Mouse (Mus musculus): ENCODE data around the gene Ralgds. TPM values are rescaled to one million over a fixed set of nuclear protein-coding genes. Genes with fewer than 3 reads are reported as not detected.

Ralgds gene
- polyA plus RNA-seq, 1 experiment from 2014 or later, result 86.3 TPM

- Histone ChIP-seq H3K9me3 (no peaks in the 10 kb centered on the region), H3K9ac (peak overlapping the region; percentile 76), H3K27ac (replicated peaks) (peak overlapping the region; percentile 94), H3K4me2 (peak overlapping the region; percentile 76), H3K27me3 (0 out of 2 replicates have a peak, but pooled peaks cover 2% of the 10 kb centered on the region), H3K4me1 (replicated peaks) (peaks cover 29% of the 10 kb centered on the region), H3K36me3 (peaks cover 28% of the 10 kb centered on the region), H3K4me3 (peak overlapping the region; percentile 75)
- WGBS, result 0% methylated on average over 56 of the region's 56 CpGs
- ATAC-seq (ENCODE audit: low read depth), result peak; percentile 93
Observed at GRCm38 (mm10) chr2:28582647-28583353, 69.9 kb downstream of the Ralgds start.

- Histone ChIP-seq H3K4me2 (peak within 1 kb of the TSS; percentile 76), H3K9me3 (no peaks in the 10 kb centered on the region), H3K4me1 (replicated peaks) (peaks cover 29% of the 10 kb centered on the region), H3K27me3 (0 out of 2 replicates have a peak, but pooled peaks cover 2% of the 10 kb centered on the region), H3K27ac (replicated peaks) (peak within 1 kb of the TSS; percentile 94), H3K36me3 (peaks cover 20% of the 10 kb centered on the region), H3K4me3 (peak within 1 kb of the TSS; percentile 75), H3K9ac (peak within 1 kb of the TSS; percentile 76)
- ATAC-seq (ENCODE audit: low read depth), result no peak
- WGBS, result 77% methylated on average over 9 of the region's 9 CpGs
Observed at GRCm38 (mm10) chr2:28583651-28584050, 70.7 kb downstream of the Ralgds start, which contains the start of gene Gtf3c5. TSS of gene Gtf3c5 (minus strand) at chr2:28583751.

GRCm38 (mm10) chr2:28585043-28585571 is 72.2 kb downstream of the Ralgds start:
- Histone ChIP-seq H3K9me3 (no peaks in the 10 kb centered on the region), H3K4me3 (no peak overlapping the region), H3K4me2 (no peak overlapping the region), H3K27me3 (0 out of 2 replicates have a peak, but pooled peaks cover 2% of the 10 kb centered on the region), H3K4me1 (replicated peaks) (peaks cover 29% of the 10 kb centered on the region), H3K36me3 (peaks cover 5% of the 10 kb centered on the region; the same call in 1 of the 2 replicates), H3K9ac (no peak overlapping the region), H3K27ac (replicated peaks) (no peak overlapping the region)
- no peak for ATAC-seq (ENCODE audit: low read depth)
- 20% methylated on average over 6 of the region's 6 CpGs for WGBS

- H3K9ac ChIP-seq, result no peak overlapping the region
- H3K36me3 ChIP-seq, result peaks cover 2% of the 10 kb centered on the region; the same call in 1 of the 2 replicates
- no peaks in the 10 kb centered on the region for H3K9me3 ChIP-seq
- WGBS, result 50% methylated on average over 2 of the region's 2 CpGs
- 0 out of 2 replicates have a peak, but pooled peaks cover 2% of the 10 kb centered on the region for H3K27me3 ChIP-seq
- peaks cover 24% of the 10 kb centered on the region for H3K4me1 ChIP-seq (replicated peaks)
- no peak for ATAC-seq (ENCODE audit: low read depth)
- H3K27ac ChIP-seq (replicated peaks), result no peak overlapping the region
- H3K4me2 ChIP-seq, result no peak overlapping the region
- no peak overlapping the region for H3K4me3 ChIP-seq
Observed at GRCm38 (mm10) chr2:28585730-28586129, 72.8 kb downstream of the Ralgds start.

- peaks cover 4% of the 10 kb centered on the region; the same call in 1 of the 2 replicates for H3K27me3 ChIP-seq
- H3K4me1 ChIP-seq (replicated peaks), result peaks cover 4% of the 10 kb centered on the region
- no peak overlapping the region for H3K4me3 ChIP-seq
- no peaks in the 10 kb centered on the region for H3K9me3 ChIP-seq
- no peak overlapping the region for H3K4me2 ChIP-seq
- no peak overlapping the region for H3K27ac ChIP-seq (replicated peaks)
- WGBS, result 50% methylated on average over 1 of the region's 1 CpGs
- no peak for ATAC-seq (ENCODE audit: low read depth)
- H3K9ac ChIP-seq, result no peak overlapping the region
- H3K36me3 ChIP-seq, result no peaks in the 10 kb centered on the region
Observed at GRCm38 (mm10) chr2:28588574-28588973, 75.6 kb downstream of the Ralgds start.

- H3K27ac ChIP-seq (replicated peaks), result no peak overlapping the region
- peaks cover 6% of the 10 kb centered on the region; the same call in 1 of the 2 replicates for H3K27me3 ChIP-seq
- no peak overlapping the region for H3K4me3 ChIP-seq
- H3K36me3 ChIP-seq, result no peaks in the 10 kb centered on the region
- no peak overlapping the region for H3K9ac ChIP-seq
- H3K4me2 ChIP-seq, result no peak overlapping the region
- 62% methylated on average over 2 of the region's 2 CpGs for WGBS
- ATAC-seq (ENCODE audit: low read depth), result no peak
- H3K4me1 ChIP-seq (replicated peaks), result no peaks in the 10 kb centered on the region
- no peaks in the 10 kb centered on the region for H3K9me3 ChIP-seq
Observed at GRCm38 (mm10) chr2:28591479-28591878, 78.6 kb downstream of the Ralgds start.

GRCm38 (mm10) chr2:28592809-28593208 is 79.9 kb downstream of the Ralgds start:
- no peak overlapping the region for H3K4me2 ChIP-seq
- no peaks in the 10 kb centered on the region for H3K36me3 ChIP-seq
- peaks cover 1% of the 10 kb centered on the region for H3K4me1 ChIP-seq (replicated peaks)
- H3K27ac ChIP-seq (replicated peaks), result no peak overlapping the region
- H3K9ac ChIP-seq, result no peak overlapping the region
- peaks cover 5% of the 10 kb centered on the region; the same call in 1 of the 2 replicates for H3K27me3 ChIP-seq
- H3K4me3 ChIP-seq, result no peak overlapping the region
- no peaks in the 10 kb centered on the region for H3K9me3 ChIP-seq
- 8% methylated on average over 15 of the region's 15 CpGs for WGBS
- no peak for ATAC-seq (ENCODE audit: low read depth)

GRCm38 (mm10) chr2:28596021-28596420 is 83.1 kb downstream of the Ralgds start:
- ATAC-seq (ENCODE audit: low read depth), result no peak
- no peaks in the 10 kb centered on the region for H3K9me3 ChIP-seq
- H3K36me3 ChIP-seq, result no peaks in the 10 kb centered on the region
- H3K27me3 ChIP-seq, result peaks cover 5% of the 10 kb centered on the region; the same call in 1 of the 2 replicates
- H3K27ac ChIP-seq (replicated peaks), result no peak overlapping the region
- H3K4me1 ChIP-seq (replicated peaks), result peaks cover 11% of the 10 kb centered on the region
- 85% methylated on average over 7 of the region's 7 CpGs for WGBS
- H3K4me2 ChIP-seq, result no peak overlapping the region
- no peak overlapping the region for H3K4me3 ChIP-seq
- no peak overlapping the region for H3K9ac ChIP-seq

- no peak overlapping the region for H3K4me3 ChIP-seq
- H3K27ac ChIP-seq (replicated peaks), result no peak overlapping the region
- ATAC-seq (ENCODE audit: low read depth), result no peak
- H3K36me3 ChIP-seq, result no peaks in the 10 kb centered on the region
- no peaks in the 10 kb centered on the region for H3K9me3 ChIP-seq
- H3K4me1 ChIP-seq (replicated peaks), result peaks cover 11% of the 10 kb centered on the region
- H3K9ac ChIP-seq, result no peak overlapping the region
- 91% methylated on average over 7 of the region's 7 CpGs for WGBS
- peaks cover 5% of the 10 kb centered on the region; the same call in 1 of the 2 replicates for H3K27me3 ChIP-seq
- no peak overlapping the region for H3K4me2 ChIP-seq
Observed at GRCm38 (mm10) chr2:28596998-28597397, 84.1 kb downstream of the Ralgds start.

- Histone ChIP-seq H3K9ac (no peak overlapping the region), H3K27ac (replicated peaks) (no peak overlapping the region), H3K4me3 (no peak overlapping the region), H3K36me3 (no peaks in the 10 kb centered on the region), H3K4me2 (no peak overlapping the region), H3K9me3 (no peaks in the 10 kb centered on the region), H3K27me3 (peaks cover 5% of the 10 kb centered on the region; the same call in 1 of the 2 replicates), H3K4me1 (replicated peaks) (peaks cover 11% of the 10 kb centered on the region)
- 76% methylated on average over 7 of the region's 7 CpGs for WGBS
- ATAC-seq (ENCODE audit: low read depth), result no peak
Observed at GRCm38 (mm10) chr2:28597733-28598547, 85.0 kb downstream of the Ralgds start.

- Histone ChIP-seq H3K9me3 (no peaks in the 10 kb centered on the region), H3K36me3 (no peaks in the 10 kb centered on the region), H3K27me3 (no peaks in the 10 kb centered on the region), H3K4me3 (no peak overlapping the region), H3K27ac (replicated peaks) (no peak overlapping the region), H3K4me1 (replicated peaks) (peaks cover 11% of the 10 kb centered on the region), H3K4me2 (no peak overlapping the region), H3K9ac (no peak overlapping the region)
- no peak for ATAC-seq (ENCODE audit: low read depth)
- WGBS, result 77% methylated on average over 12 of the region's 12 CpGs
Observed at GRCm38 (mm10) chr2:28598692-28599568, 86.0 kb downstream of the Ralgds start.
